Mouse (Mus musculus) yolk sac, embryonic 10.5 days (tissue): Measurements from ENCODE around the gene Stat3.

ENCODE experiments used
- DNase-seq: peaks from one replicate; pipeline ENCODE4 v3.0.0-alpha.2; 2017; ENCODE audit warnings: low spot score

The Stat3 gene

DNA sequence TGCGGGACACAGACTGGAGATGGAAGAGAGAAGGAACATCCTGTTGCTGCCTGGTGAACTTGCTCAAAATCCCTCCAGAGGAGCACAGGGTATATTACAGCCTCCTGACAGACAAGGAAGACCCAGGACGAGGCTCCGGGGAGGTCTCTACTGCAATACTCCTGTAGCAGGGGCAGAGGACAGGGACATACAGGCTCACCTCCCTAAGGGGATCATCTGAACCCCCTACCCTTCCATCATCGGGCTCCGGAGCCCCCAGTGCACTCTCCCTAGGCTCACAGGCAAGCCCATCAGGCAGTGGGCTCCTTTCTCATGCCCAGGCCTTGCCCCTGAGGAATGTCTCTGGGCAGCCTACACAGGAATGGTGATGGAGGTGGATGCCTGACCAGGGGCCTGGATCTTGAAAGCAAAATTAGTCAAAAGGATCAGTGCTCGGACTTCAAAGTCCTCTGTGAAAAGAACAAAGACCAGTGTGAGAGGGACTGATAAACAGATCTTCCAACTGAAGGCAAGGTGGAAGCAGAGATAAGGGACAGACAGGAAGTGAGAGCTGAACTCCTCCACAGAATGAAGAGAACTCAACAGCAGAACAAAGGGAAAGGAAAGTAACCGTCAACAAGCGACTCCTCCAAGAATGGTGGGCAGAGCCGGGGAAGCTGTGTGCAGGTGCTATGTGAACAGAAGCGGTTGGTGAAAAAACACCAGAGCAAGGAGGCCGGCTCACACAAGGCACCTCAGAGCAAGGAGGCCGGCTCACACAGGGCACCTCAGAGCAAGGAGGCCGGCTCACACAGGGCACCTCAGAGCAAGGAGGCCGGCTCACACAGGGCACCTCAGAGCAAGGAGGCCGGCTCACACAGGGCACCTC is 47.9 kb downstream of the Stat3 start:
- peak; percentile 23 for DNase-seq

- DNase-seq = no peak
Measured at GRCm38 (mm10) chr11:100890481-100890880, 48.9 kb downstream of the Stat3 start.

DNA sequence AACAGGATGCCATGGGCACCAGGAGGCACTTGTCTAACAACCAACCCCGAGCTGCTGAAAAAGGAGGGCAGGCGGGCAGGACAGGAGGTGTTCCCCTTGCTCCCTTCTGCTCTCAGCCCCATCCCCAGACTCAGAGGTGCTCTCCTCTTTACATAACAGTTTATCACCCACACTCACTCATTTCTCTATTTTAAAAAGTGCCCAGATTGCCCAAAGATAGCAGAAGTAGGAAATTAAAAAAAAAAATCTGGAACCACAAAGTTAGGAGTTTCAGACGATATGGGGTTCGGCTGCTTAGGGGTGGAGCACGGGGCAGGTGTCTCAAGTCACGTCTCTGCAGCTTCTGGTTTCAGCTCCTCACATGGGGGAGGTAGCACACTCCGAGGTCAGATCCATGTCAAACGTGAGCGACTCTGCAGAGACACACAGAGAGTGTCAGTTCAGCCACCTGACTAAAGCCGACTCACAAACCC is 51.0 kb downstream of the Stat3 start:
- DNase-seq = no peak

- no peak for DNase-seq
Measured at GRCm38 (mm10) chr11:100887764-100888163, 51.6 kb downstream of the Stat3 start.

GRCm38 (mm10) chr11:100887236-100887635 is 52.1 kb downstream of the Stat3 start:
- no peak for DNase-seq

GRCm38 (mm10) chr11:100886188-100886740 is 53.1 kb downstream of the Stat3 start:
- peak; percentile 88 for DNase-seq

DNA sequence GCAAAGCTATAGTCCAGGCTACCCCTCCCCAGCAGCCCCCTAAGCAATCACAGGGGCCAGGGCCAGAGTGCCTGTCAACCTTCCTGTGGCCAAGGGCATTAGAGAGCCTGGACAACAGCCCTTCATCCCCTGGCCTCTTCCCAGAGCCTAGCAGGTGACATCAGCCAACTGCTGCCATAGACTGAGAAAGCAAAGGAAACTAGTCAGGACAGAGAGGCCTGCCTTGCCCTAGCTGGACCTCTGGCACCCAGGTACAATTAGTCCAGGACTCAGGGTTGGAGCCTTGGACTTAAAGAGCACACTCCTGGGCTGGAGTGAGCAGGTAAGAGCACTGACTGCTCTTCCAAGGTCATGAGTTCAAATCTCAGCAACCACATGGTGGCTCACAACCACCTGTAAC is 53.9 kb downstream of the Stat3 start:
- no peak for DNase-seq

- no peak for DNase-seq
Measured at GRCm38 (mm10) chr11:100883640-100884039, 55.7 kb downstream of the Stat3 start.

GRCm38 (mm10) chr11:100879321-100880078 is 59.8 kb downstream of the Stat3 start:
- DNase-seq = no peak

GRCm38 (mm10) chr11:100875761-100876160 is 63.6 kb downstream of the Stat3 start:
- no peak for DNase-seq

DNA sequence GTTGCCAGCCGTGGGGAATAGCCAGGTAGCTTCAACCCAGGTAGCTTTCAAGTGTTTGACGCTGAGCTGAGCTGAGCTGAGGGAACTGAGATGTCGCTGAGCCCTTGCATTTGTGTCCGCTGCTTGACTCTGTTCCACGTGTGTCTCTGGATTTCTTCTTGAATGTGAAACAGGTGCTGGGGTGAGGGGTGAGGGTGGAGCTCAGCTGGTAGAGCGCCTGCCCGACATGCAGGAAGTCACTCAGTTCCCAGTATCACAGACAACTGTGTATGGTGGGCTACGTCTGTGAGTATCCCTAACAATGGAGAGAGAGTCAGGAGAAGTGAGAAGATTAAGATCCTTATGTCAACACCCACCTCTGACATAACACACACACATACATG is 68.4 kb downstream of the Stat3 start:
- DNase-seq = no peak

DNA sequence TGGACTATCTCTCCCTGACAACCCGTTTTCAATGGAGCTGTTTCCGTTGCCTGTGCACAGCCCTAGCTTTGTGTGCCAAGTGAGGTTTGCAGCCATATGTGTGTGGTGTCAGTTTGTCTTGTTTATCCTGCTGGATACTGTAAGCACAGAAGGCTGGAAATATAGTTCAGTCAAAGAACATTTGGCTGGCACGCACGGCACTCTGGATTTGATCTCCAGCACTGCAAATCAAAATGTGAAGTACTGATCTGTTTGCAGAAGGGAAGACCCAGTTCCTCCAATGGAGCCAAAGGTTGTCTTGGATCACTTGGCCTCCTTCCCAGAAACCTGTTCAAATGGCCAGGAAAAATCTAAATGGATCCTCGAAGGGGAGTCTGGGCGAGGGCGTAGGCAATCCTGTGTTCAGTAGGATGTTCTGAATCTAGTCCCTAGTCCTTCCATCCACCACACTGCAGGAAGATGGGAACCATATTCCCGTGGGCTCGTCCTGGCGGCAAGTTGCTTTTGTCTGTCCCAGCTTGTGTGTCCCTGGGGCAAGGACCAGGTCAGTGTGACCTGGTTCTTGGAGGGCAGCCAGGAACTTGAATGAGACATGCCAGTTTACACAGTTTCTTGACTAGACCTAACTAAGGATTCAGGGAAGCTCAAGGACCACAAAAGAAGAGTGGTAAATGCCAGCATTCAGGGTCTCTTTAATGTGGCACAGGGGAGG is 68.9 kb downstream of the Stat3 start:
- DNase-seq = no peak

- DNase-seq = no peak
Measured at GRCm38 (mm10) chr11:100865618-100866017, 73.7 kb downstream of the Stat3 start.

GRCm38 (mm10) chr11:100863141-100863540 is 76.2 kb downstream of the Stat3 start:
- no peak for DNase-seq

DNA sequence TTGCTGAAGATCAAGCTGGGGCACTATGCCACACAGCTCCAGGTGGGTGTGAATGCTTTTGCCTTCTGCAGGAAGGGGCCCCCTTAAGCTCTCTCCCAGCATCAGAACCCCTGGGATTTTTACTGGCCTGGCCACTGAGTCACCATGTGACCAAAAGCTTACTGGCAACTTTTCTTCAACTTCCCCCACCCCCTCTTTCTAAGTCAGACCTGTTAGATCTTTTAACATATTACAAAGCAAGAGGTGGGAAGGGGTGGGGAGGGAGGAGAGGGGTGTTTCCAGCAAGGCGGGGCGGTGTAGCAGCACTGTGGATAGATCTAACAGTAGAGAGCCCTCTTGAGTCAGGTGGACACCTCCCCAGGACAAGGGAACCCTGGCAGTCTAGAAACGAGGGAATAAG is 77.5 kb downstream of the Stat3 start:
- no peak for DNase-seq

- DNase-seq = no peak
Measured at GRCm38 (mm10) chr11:100861335-100861734, 78.0 kb downstream of the Stat3 start.

GRCm38 (mm10) chr11:100860198-100861048 is 78.9 kb downstream of the Stat3 start:
- peak; percentile 90 for DNase-seq

DNA sequence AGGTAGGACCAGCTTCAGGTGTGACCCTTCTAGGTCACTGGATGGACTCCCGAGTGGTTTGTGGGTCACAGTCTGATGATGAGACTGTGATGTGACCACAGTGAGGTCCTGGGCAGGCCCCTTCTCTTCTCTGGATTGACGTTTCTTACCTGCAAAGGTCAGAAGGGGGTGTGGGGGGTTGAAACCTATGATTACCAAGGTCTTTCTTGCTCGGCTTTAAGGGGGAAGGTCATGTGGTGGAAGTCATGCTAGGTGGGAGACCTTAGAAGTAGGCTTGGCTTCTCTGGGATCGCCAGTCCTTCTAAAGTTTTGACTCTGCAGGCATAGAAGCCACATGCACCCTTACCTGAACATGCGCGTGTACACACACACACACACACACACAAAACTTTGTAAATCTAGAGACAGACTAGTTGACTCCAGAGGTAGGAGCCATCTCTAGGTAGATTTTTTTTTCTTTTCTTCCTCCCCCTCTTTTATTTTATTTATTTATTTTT is 79.7 kb downstream of the Stat3 start:
- no peak for DNase-seq

DNA sequence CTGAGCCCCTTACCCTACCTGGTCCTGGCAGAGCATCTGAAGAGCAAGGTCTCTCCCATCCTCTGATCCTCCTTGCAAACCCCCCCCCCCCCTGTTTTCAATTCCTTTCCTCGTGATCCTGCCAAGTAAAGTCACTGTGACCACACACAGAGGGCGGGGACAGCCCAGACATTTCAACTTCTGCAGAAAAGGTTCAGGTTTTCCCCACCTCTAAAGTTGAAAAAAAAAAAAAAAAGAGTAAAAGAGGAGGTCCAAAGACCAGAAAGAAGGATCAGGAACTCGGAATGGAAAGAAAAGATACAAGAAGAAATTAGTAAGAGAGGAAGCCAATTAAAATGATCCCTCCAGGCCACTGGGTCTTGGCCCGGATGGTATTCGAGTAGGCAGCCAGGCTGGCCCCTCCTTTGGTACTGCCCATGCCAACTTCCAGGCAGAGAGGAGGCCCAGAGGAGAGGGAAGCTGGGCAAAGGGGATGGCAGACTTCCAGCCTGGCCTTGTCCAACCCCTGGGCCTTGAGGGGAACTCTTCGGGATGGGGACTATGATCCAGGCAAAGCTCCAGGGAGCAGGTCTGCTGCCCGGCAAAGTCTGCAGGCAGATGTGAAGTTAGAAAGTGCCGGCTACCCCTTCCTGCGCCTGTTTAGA is 80.3 kb downstream of the Stat3 start, which contains the start of gene Stat5a:
Stat5a (plus strand) TSS at position 417 of the 644 bp plus-strand sequence.
- no peak for DNase-seq

DNA sequence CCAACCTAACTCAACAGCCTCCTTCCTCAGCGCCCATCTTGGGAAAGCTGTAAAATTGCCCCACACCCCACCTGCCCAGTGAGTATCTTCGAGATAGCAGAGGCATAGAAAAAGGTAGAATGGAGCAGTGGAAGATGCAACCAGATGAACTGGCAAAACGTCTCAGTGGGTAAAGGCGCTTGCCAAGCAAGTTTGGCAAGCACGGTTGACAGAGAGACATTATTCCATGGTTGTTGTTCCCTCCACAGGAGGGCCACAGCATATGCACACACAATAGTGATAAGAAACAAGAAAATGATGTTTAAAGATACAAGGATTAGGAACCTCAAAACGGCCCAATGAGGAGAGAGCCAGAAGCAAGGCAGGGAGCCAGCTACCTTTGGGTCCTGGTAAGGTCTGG is 81.4 kb downstream of the Stat3 start:
- no peak for DNase-seq
